Mouse (Mus musculus) liver, embryonic 14.5 days (tissue): ENCODE measurements around the gene Stag1.
"Not testable (repeated sequence)": the region's sequence is repeated elsewhere in the genome, so short reads cannot be mapped to it uniquely, and the experiment has no call there.

Experiments used
- CTCF ChIP-seq: IDR thresholded peaks from 2 replicates; pipeline ENCODE4 v1.5.1; 2016; ENCODE audit warnings: antibody characterized with exemption, low read depth, control low read depth
- EP300 ChIP-seq: IDR thresholded peaks from 2 replicates; pipeline ENCODE4 v1.6.1; 2016; ENCODE audit warnings: antibody characterized with exemption, low read depth

DNA sequence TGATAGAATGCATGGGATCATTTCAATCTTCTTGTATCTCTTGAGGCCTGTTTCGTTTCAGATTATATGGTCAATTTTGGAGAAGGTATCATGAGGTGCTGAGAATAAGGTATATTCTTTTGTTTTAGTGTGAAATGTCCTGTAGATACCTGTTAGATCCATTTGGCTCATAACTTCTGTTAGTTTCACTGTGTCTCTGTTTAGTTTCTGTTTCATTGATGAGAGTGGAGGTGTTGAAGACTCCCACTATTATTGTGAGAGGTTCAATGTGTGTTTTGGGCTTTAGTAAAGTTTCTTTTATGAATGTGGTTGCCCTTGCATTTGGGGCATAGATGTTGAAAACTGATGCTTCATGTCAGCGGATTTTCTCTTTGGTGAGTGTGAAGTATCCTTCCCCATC lies 127.2 kb downstream of the Stag1 start:
- TF ChIP-seq CTCF, EP300: not testable (repeated sequence)
